Mouse (Mus musculus): ENCODE results near the gene Nek1. TPM values are rescaled to one million over a fixed set of nuclear protein-coding genes. Genes with fewer than 3 reads are reported as not detected.

Gene Nek1
- polyA plus RNA-seq, 1 experiment from 2014 or later = 22.0 TPM

GRCm38 (mm10) chr8:61171546-61171945, 178.6 kb downstream of the Nek1 start:
- 82% methylated on average over 3 of the region's 3 CpGs for WGBS

GRCm38 (mm10) chr8:61173921-61174492, 181.0 kb downstream of the Nek1 start:
- H3K27ac ChIP-seq = no peak overlapping the region
- no peak overlapping the region for H3K4me2 ChIP-seq (replicated peaks)
- H3K9me3 ChIP-seq = no peaks in the 10 kb centered on the region
- 65% methylated on average over 7 of the region's 7 CpGs for WGBS
- no peak overlapping the region for H3K4me3 ChIP-seq (replicated peaks)
- H3K27me3 ChIP-seq = 0 out of 2 replicates have a peak, but pooled peaks cover 7% of the 10 kb centered on the region
- no peak overlapping the region for H3K9ac ChIP-seq (replicated peaks)
- ATAC-seq = no peak
- H3K4me1 ChIP-seq (replicated peaks) = peaks cover 16% of the 10 kb centered on the region; the same call in 1 of the 2 replicates
- H3K36me3 ChIP-seq = no peaks in the 10 kb centered on the region

More at GRCm38 (mm10) chr8:61171546-61171945, 178.6 kb downstream of the Nek1 start:
- ATAC-seq = no peak
- no peak overlapping the region for H3K27ac ChIP-seq
- no peak overlapping the region for H3K4me2 ChIP-seq (replicated peaks)
- 0 out of 2 replicates have a peak, but pooled peaks cover 9% of the 10 kb centered on the region for H3K4me1 ChIP-seq (replicated peaks)
- no peaks in the 10 kb centered on the region for H3K36me3 ChIP-seq
- H3K27me3 ChIP-seq = 0 out of 2 replicates have a peak, but pooled peaks cover 4% of the 10 kb centered on the region
- H3K9me3 ChIP-seq = no peaks in the 10 kb centered on the region
- H3K4me3 ChIP-seq (replicated peaks) = no peak overlapping the region
- H3K9ac ChIP-seq (replicated peaks) = no peak overlapping the region

- Histone ChIP-seq H3K36me3 (no peaks in the 10 kb centered on the region), H3K9ac (replicated peaks) (no peak overlapping the region), H3K27me3 (peaks cover 7% of the 10 kb centered on the region; the same call in 1 of the 2 replicates), H3K27ac (no peak overlapping the region), H3K9me3 (no peaks in the 10 kb centered on the region), H3K4me3 (replicated peaks) (no peak overlapping the region), H3K4me2 (replicated peaks) (no peak overlapping the region), H3K4me1 (replicated peaks) (peaks cover 20% of the 10 kb centered on the region; the same call in 1 of the 2 replicates)
- WGBS = 92% methylated on average over 2 of the region's 2 CpGs
- no peak for ATAC-seq
These were observed 182.9 kb downstream of the Nek1 start for GRCm38 (mm10) chr8:61175876-61176275.

GRCm38 (mm10) chr8:61177680-61178593, 184.9 kb downstream of the Nek1 start:
- Histone ChIP-seq H3K4me3 (replicated peaks) (no peak overlapping the region), H3K4me2 (replicated peaks) (no peak overlapping the region), H3K27ac (no peak overlapping the region), H3K36me3 (no peaks in the 10 kb centered on the region), H3K27me3 (peaks cover 7% of the 10 kb centered on the region; the same call in 1 of the 2 replicates), H3K4me1 (replicated peaks) (peaks cover 20% of the 10 kb centered on the region; the same call in 1 of the 2 replicates), H3K9ac (replicated peaks) (no peak overlapping the region), H3K9me3 (no peaks in the 10 kb centered on the region)
- WGBS = 74% methylated on average over 12 of the region's 12 CpGs
- ATAC-seq = 0 out of 2 replicates have a peak, but pooled peaks have one; percentile 62

GRCm38 (mm10) chr8:61178594-61179140, 185.7 kb downstream of the Nek1 start:
- no peak overlapping the region for H3K27ac ChIP-seq
- no peaks in the 10 kb centered on the region for H3K36me3 ChIP-seq
- peak; percentile 56 for ATAC-seq
- peak overlapping the region; percentile 20 for H3K4me2 ChIP-seq (replicated peaks)
- peaks cover 7% of the 10 kb centered on the region; the same call in 1 of the 2 replicates for H3K27me3 ChIP-seq
- no peak overlapping the region for H3K9ac ChIP-seq (replicated peaks)
- no peak overlapping the region for H3K4me3 ChIP-seq (replicated peaks)
- H3K9me3 ChIP-seq = no peaks in the 10 kb centered on the region
- peaks cover 16% of the 10 kb centered on the region; the same call in 1 of the 2 replicates for H3K4me1 ChIP-seq (replicated peaks)
- WGBS = 30% methylated on average over 11 of the region's 11 CpGs

Other genes with a start within 250 kb of the Nek1 start
- gene Hpf1, start 102.8 kb upstream of the Nek1 start, polyA plus RNA-seq (2015; fragmentation: Nextera tagmentation; extraction: Ambion mirVana) = 105 and 109 TPM in 2 replicates
- gene Clcn3, start 9.9 kb upstream of the Nek1 start, polyA plus RNA-seq (2015; fragmentation: Nextera tagmentation; extraction: Ambion mirVana) = 51.6 and 55.7 TPM in 2 replicates
- gene Sh3rf1, start 230.7 kb downstream of the Nek1 start, polyA plus RNA-seq (2015; fragmentation: Nextera tagmentation; extraction: Ambion mirVana) = 29.3 and 29.8 TPM in 2 replicates